Mouse (Mus musculus) hindbrain, embryonic 11.5 days (tissue): ENCODE measurements at regions not wholly inside any gene's neighbourhood (a gene's known extent, or its start where the extent isn't known, plus 50 kb on each side); places are given as distances from the start of the nearest gene placed in this dataset.

Experiments
- ATAC-seq: fragments of 200-750 bp; cut with Nextera tagmentation; 2 replicates; pipeline ENCODE4 v1.8.0; 2017; ENCODE audit warnings: mild to moderate bottlenecking, moderate TSS enrichment, moderate library complexity; ENCODE audit not compliant: low FRiP score
- DNase-seq: peaks from one replicate; pipeline ENCODE4 v3.0.0-alpha.2; 2015; ENCODE audit warnings: low spot score
- H3K27ac ChIP-seq: fragments of 300-500 bp; sonication (generic); 2 replicates; pipeline ENCODE4 v1.5.1; 2014; ENCODE audit warnings: mild to moderate bottlenecking, low read depth, low read length
- H3K27me3 ChIP-seq: fragments of 300-500 bp; sonication (generic); 2 replicates; pipeline ENCODE4 v1.6.1; 2014; ENCODE audit warnings: mild to moderate bottlenecking, low read length, moderate library complexity, mixed read lengths; ENCODE audit not compliant: control insufficient read depth, insufficient read depth
- H3K36me3 ChIP-seq: fragments of 300-500 bp; sonication (generic); 2 replicates; pipeline ENCODE4 v1.6.1; 2014; ENCODE audit warnings: mild to moderate bottlenecking, low read length, moderate library complexity, mixed read lengths; ENCODE audit not compliant: control insufficient read depth, insufficient read depth
- H3K4me1 ChIP-seq: fragments of 300-500 bp; sonication (generic); replicated peaks from 2 replicates; pipeline ENCODE4 v1.6.1; 2014; ENCODE audit warnings: low read length, mixed read lengths; ENCODE audit not compliant: control insufficient read depth, insufficient read depth
- H3K4me2 ChIP-seq: fragments of 300-500 bp; sonication (generic); replicated peaks from 2 replicates; pipeline ENCODE4 v1.6.1; 2014; ENCODE audit warnings: mild to moderate bottlenecking, low read depth, low read length
- H3K4me3 ChIP-seq: fragments of 300-500 bp; sonication (generic); 2 replicates; pipeline ENCODE4 v1.5.1; 2014; ENCODE audit warnings: low read depth, low read length
- H3K9ac ChIP-seq: fragments of 300-500 bp; sonication (generic); 2 replicates; pipeline ENCODE4 v1.6.1; 2014; ENCODE audit warnings: low read depth, low read length
- H3K9me3 ChIP-seq: fragments of 300-500 bp; sonication (generic); 2 replicates; pipeline ENCODE4 v1.6.1; 2016; ENCODE audit warnings: low read length; ENCODE audit not compliant: control insufficient read depth
- WGBS: fragments of 180-500 bp; shearing (Covaris S2); extraction: QIAGEN DNeasy Blood & Tissue Kit; methylation state at CpG from one replicate; pipeline ENCODE4 v1.1.7; 2014; 5-methylcytosine and 5-hydroxymethylcytosine counted together

- no peak overlapping the region for H3K4me3 ChIP-seq
- no peak overlapping the region for H3K9ac ChIP-seq
- no peaks in the 10 kb centered on the region for H3K27me3 ChIP-seq
- H3K27ac ChIP-seq, result no peak overlapping the region
- ATAC-seq, result no peak
- DNase-seq, result no peak
- 89% methylated on average over 6 of the region's 6 CpGs for WGBS
- no peak overlapping the region for H3K4me2 ChIP-seq
- no peaks in the 10 kb centered on the region for H3K9me3 ChIP-seq
- no peaks in the 10 kb centered on the region for H3K4me1 ChIP-seq
- no peaks in the 10 kb centered on the region for H3K36me3 ChIP-seq
These were observed 275.2 kb downstream of the Prr30 start for GRCm38 (mm10) chr14:100924880-100925279.

GRCm38 (mm10) chr14:100900221-100900620 is 299.9 kb downstream of the Prr30 start:
- Histone ChIP-seq H3K36me3 (no peaks in the 10 kb centered on the region), H3K27me3 (no peaks in the 10 kb centered on the region), H3K4me1 (no peaks in the 10 kb centered on the region), H3K9ac (no peak overlapping the region), H3K9me3 (no peaks in the 10 kb centered on the region), H3K4me3 (no peak overlapping the region), H3K27ac (no peak overlapping the region), H3K4me2 (no peak overlapping the region)
- no peak for DNase-seq
- no peak for ATAC-seq
- WGBS, result 51% methylated on average over 2 of the region's 2 CpGs

GRCm38 (mm10) chr14:100899074-100899473 is 301.1 kb downstream of the Prr30 start:
- H3K4me2 ChIP-seq, result no peak overlapping the region
- no peaks in the 10 kb centered on the region for H3K36me3 ChIP-seq
- H3K27me3 ChIP-seq, result no peaks in the 10 kb centered on the region
- no peak overlapping the region for H3K4me3 ChIP-seq
- no peaks in the 10 kb centered on the region for H3K4me1 ChIP-seq
- 64% methylated on average over 3 of the region's 3 CpGs for WGBS
- DNase-seq, result no peak
- no peak for ATAC-seq
- H3K27ac ChIP-seq, result no peak overlapping the region
- no peak overlapping the region for H3K9ac ChIP-seq
- no peaks in the 10 kb centered on the region for H3K9me3 ChIP-seq

GRCm38 (mm10) chr14:100889163-100890157 is 310.7 kb downstream of the Prr30 start:
- Histone ChIP-seq H3K9ac (no peak overlapping the region), H3K9me3 (no peaks in the 10 kb centered on the region), H3K4me3 (no peak overlapping the region), H3K4me2 (no peak overlapping the region), H3K4me1 (no peaks in the 10 kb centered on the region), H3K36me3 (no peaks in the 10 kb centered on the region), H3K27me3 (no peaks in the 10 kb centered on the region), H3K27ac (no peak overlapping the region)
- WGBS, result 31% methylated on average over 18 of the region's 18 CpGs
- ATAC-seq (peak; percentile 38; the same call in 1 of the 2 replicates), DNase-seq (peak; percentile 26)

- no peak overlapping the region for H3K4me3 ChIP-seq
- ATAC-seq (no peak), DNase-seq (no peak)
- no peak overlapping the region for H3K9ac ChIP-seq
- 86% methylated on average over 1 of the region's 1 CpGs for WGBS
- no peaks in the 10 kb centered on the region for H3K9me3 ChIP-seq
- H3K27ac ChIP-seq, result no peak overlapping the region
- H3K27me3 ChIP-seq, result no peaks in the 10 kb centered on the region
- H3K4me2 ChIP-seq, result no peak overlapping the region
- no peaks in the 10 kb centered on the region for H3K36me3 ChIP-seq
- no peaks in the 10 kb centered on the region for H3K4me1 ChIP-seq
These were observed 317.0 kb downstream of the Prr30 start for GRCm38 (mm10) chr14:100883115-100883514.

- Histone ChIP-seq H3K9ac (no peak overlapping the region), H3K27ac (no peak overlapping the region), H3K4me1 (no peaks in the 10 kb centered on the region), H3K36me3 (no peaks in the 10 kb centered on the region), H3K4me2 (no peak overlapping the region), H3K4me3 (no peak overlapping the region), H3K27me3 (no peaks in the 10 kb centered on the region), H3K9me3 (no peaks in the 10 kb centered on the region)
- ATAC-seq (no peak), DNase-seq (no peak)
- WGBS, result 73% methylated on average over 2 of the region's 2 CpGs
These were observed 320.0 kb downstream of the Prr30 start for GRCm38 (mm10) chr14:100880103-100880502.

- ATAC-seq (no peak), DNase-seq (no peak)
- H3K36me3 ChIP-seq, result no peaks in the 10 kb centered on the region
- H3K4me1 ChIP-seq, result no peaks in the 10 kb centered on the region
- no peaks in the 10 kb centered on the region for H3K9me3 ChIP-seq
- H3K27me3 ChIP-seq, result no peaks in the 10 kb centered on the region
- no peak overlapping the region for H3K4me2 ChIP-seq
- H3K9ac ChIP-seq, result no peak overlapping the region
- H3K4me3 ChIP-seq, result no peak overlapping the region
- H3K27ac ChIP-seq, result no peak overlapping the region
- WGBS, result 93% methylated on average over 3 of the region's 3 CpGs
These were observed 332.3 kb downstream of the Prr30 start for GRCm38 (mm10) chr14:100867790-100868189.

GRCm38 (mm10) chr14:100864792-100865191 is 335.3 kb downstream of the Prr30 start:
- WGBS, result 86% methylated on average over 2 of the region's 2 CpGs
- Histone ChIP-seq H3K4me1 (no peaks in the 10 kb centered on the region), H3K27me3 (no peaks in the 10 kb centered on the region), H3K27ac (no peak overlapping the region), H3K4me3 (no peak overlapping the region), H3K36me3 (no peaks in the 10 kb centered on the region), H3K4me2 (no peak overlapping the region), H3K9me3 (no peaks in the 10 kb centered on the region), H3K9ac (no peak overlapping the region)
- ATAC-seq, result no peak
- DNase-seq, result no peak

GRCm38 (mm10) chr14:100864164-100864563 is 336.0 kb downstream of the Prr30 start:
- ATAC-seq (no peak), DNase-seq (no peak)
- H3K4me1 ChIP-seq, result no peaks in the 10 kb centered on the region

More at GRCm38 (mm10) chr14:100864164-100864563, 336.0 kb downstream of the Prr30 start:
- no peaks in the 10 kb centered on the region for H3K36me3 ChIP-seq
- WGBS, result 81% methylated on average over 1 of the region's 1 CpGs
- no peaks in the 10 kb centered on the region for H3K27me3 ChIP-seq
- H3K4me3 ChIP-seq, result no peak overlapping the region
- H3K9ac ChIP-seq, result no peak overlapping the region
- no peak overlapping the region for H3K27ac ChIP-seq
- H3K4me2 ChIP-seq, result no peak overlapping the region
- no peaks in the 10 kb centered on the region for H3K9me3 ChIP-seq
